Mouse (Mus musculus) ES-E14 (cell line): ENCODE measurements at regions not wholly inside any gene's neighbourhood (a gene's known extent, or its start where the extent isn't known, plus 50 kb on each side); places are given as distances from the start of the nearest gene placed in this dataset.

Experiments
- CHD2 ChIP-seq: IDR thresholded peaks from 2 replicates; pipeline ENCODE4 v1.6.1; 2014; ENCODE audit warnings: mild to moderate bottlenecking, low read depth, low read length, inconsistent platforms
- HCFC1 ChIP-seq: IDR thresholded peaks from 2 replicates; pipeline ENCODE4 v1.6.1; 2012; ENCODE audit warnings: low read length, inconsistent platforms, borderline replicate concordance; ENCODE audit not compliant: insufficient read depth
- MAFK ChIP-seq: IDR thresholded peaks from 2 replicates; pipeline ENCODE4 v1.6.1; 2014; ENCODE audit warnings: mild to moderate bottlenecking, low read depth, low read length, inconsistent platforms; ENCODE audit not compliant: insufficient read depth
- ZC3H11A ChIP-seq: IDR thresholded peaks from 2 replicates; pipeline ENCODE4 v1.6.1; 2012; ENCODE audit warnings: low read depth, mild to moderate bottlenecking, inconsistent platforms, low read length, borderline replicate concordance
- ZNF384 ChIP-seq: IDR thresholded peaks from 2 replicates; pipeline ENCODE4 v1.6.1; 2012; ENCODE audit warnings: low read depth, low read length, inconsistent platforms

GRCm38 (mm10) chr4:32142198-32142597, 96.4 kb upstream of the Bach2 start:
- no peak for TF ChIP-seq HCFC1
- TF ChIP-seq ZNF384 = no peak
- TF ChIP-seq CHD2 = no peak
- no peak for TF ChIP-seq ZC3H11A
- no peak for TF ChIP-seq MAFK
